Mouse (Mus musculus) kidney, embryonic 15.5 days (tissue): ENCODE data around the gene Fasl. TPM values are rescaled to one million over a fixed set of nuclear protein-coding genes. Genes with fewer than 3 reads are reported as not detected.

Experiments used
- ATAC-seq: fragments of 200-750 bp; cut with Nextera tagmentation; replicated peaks from 2 replicates; pipeline ENCODE4 v1.8.0; 2017; ENCODE audit warnings: moderate TSS enrichment; ENCODE audit not compliant: low FRiP score
- H3K27ac ChIP-seq: fragments of 300-500 bp; sonication (generic); 2 replicates; pipeline ENCODE4 v1.5.1; 2015; ENCODE audit warnings: mild to moderate bottlenecking, inconsistent platforms
- H3K27me3 ChIP-seq: fragments of 300-500 bp; sonication (generic); 2 replicates; pipeline ENCODE4 v1.6.1; 2015; ENCODE audit warnings: inconsistent platforms
- H3K36me3 ChIP-seq: fragments of 300-500 bp; sonication (generic); 2 replicates; pipeline ENCODE4 v1.6.1; 2015; ENCODE audit warnings: inconsistent platforms
- H3K4me1 ChIP-seq: fragments of 300-500 bp; sonication (generic); 2 replicates; pipeline ENCODE4 v1.6.1; 2015; ENCODE audit warnings: inconsistent platforms
- H3K4me2 ChIP-seq: fragments of 300-500 bp; sonication (generic); 2 replicates; pipeline ENCODE4 v1.6.1; 2015; ENCODE audit warnings: moderate library complexity, mild to moderate bottlenecking, inconsistent platforms
- H3K4me3 ChIP-seq: fragments of 300-500 bp; sonication (generic); replicated peaks from 2 replicates; pipeline ENCODE4 v1.5.1; 2015; ENCODE audit warnings: mild to moderate bottlenecking, inconsistent platforms
- H3K9ac ChIP-seq: fragments of 300-500 bp; sonication (generic); 2 replicates; pipeline ENCODE4 v1.6.1; 2015; ENCODE audit warnings: mild to moderate bottlenecking, inconsistent platforms
- H3K9me3 ChIP-seq: fragments of 300-500 bp; sonication (generic); replicated peaks from 2 replicates; pipeline ENCODE4 v1.6.1; 2016; ENCODE audit warnings: inconsistent platforms
- WGBS: fragments of 180-500 bp; shearing (Covaris S2); methylation state at CpG from one replicate; pipeline ENCODE4 v1.1.7; 2015; ENCODE audit warnings: mixed read lengths; 5-methylcytosine and 5-hydroxymethylcytosine counted together
- polyA plus RNA-seq: library from polyadenylated mRNA; unstranded; fragments of >200 nt; fragmentation: Nextera tagmentation; extraction: Ambion mirVana; gene quantifications from 2 replicates; pipeline ENCODE4 v1.2.1, GENCODE M21; 2015

The Fasl gene
- polyA plus RNA-seq, result not detected in 2 replicates

DNA sequence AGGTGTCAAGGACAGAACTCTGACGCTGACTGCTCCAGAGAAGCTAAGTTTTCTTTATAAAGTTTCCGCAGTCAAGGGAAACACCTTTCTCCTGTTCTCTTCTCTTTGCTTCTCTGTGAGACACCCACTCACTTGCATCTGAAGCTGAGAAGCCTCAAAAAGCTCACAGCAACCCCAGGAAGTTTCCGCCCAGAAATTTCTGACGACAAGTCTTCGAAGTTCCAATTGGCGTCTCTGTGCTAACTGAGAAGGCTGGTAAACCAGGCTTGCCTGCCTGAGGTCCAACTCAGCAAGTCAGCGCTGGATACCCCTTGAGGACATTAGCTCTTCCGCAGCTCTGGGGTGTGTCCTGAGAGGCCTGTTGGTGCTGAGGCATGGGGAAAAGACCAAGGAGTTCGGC is at the start of gene Fasl:
Gene Fasl, minus strand, starts transcription at position 157 of the 400 bp plus-strand sequence.
- Histone ChIP-seq H3K36me3 (no peaks in the 10 kb centered on the region), H3K27ac (no peak within 1 kb of the TSS), H3K4me1 (no peaks in the 10 kb centered on the region), H3K9ac (no peak within 1 kb of the TSS), H3K9me3 (no peaks in the 10 kb centered on the region), H3K4me3 (no peak within 1 kb of the TSS), H3K4me2 (no peak within 1 kb of the TSS), H3K27me3 (no peaks in the 10 kb centered on the region)
- no peak for ATAC-seq
- 80% methylated on average over 9 of the region's 9 CpGs for WGBS

DNA sequence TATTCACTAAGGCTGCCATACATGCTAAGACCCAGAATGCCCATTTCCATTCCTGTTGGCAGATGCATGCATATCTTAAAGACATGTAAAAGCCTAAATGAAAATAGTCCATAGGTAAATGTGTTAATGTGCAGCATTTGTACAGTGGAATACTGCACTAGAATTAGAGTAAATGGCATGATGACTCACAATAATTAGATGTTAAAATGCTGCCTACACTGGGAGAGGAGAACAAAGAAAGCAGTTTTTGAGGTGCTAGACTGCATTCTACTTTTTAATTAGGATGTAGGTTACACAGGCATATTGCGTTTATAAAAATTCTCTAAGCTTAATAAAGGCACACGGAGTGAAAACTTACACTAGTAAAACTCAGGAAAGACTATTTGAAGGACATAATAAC is 38.4 kb upstream of the Fasl start:
- Histone ChIP-seq H3K9me3 (no peaks in the 10 kb centered on the region), H3K27ac (no peak overlapping the region), H3K4me3 (no peak overlapping the region), H3K9ac (no peak overlapping the region), H3K4me2 (no peak overlapping the region), H3K27me3 (no peaks in the 10 kb centered on the region), H3K36me3 (peaks cover 32% of the 10 kb centered on the region), H3K4me1 (no peaks in the 10 kb centered on the region)
- ATAC-seq, result no peak
- 92% methylated on average over 2 of the region's 2 CpGs for WGBS

DNA sequence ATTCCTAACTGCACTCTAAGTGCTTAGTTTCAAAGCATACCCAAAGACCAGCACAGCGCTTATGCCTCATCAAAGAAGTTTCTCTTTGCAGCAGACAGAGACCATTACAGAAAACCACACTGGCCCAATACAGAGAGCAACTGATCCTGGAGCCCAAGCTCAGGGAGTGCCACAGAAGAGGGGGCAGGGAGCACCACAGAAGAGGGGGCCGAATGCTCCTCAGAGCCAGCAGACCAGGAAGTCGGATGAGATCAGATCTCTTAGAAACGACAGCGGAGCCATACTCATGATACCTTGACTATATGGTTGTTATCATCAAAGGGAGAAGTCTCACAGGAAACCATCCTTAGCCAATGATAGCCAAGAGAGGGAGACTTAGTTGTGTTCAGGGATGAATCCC is 21.1 kb upstream of the Fasl start:
- Histone ChIP-seq H3K4me3 (no peak overlapping the region), H3K4me2 (no peak overlapping the region), H3K36me3 (no peaks in the 10 kb centered on the region), H3K9me3 (no peaks in the 10 kb centered on the region), H3K27me3 (no peaks in the 10 kb centered on the region), H3K27ac (no peak overlapping the region), H3K9ac (no peak overlapping the region), H3K4me1 (no peaks in the 10 kb centered on the region)
- WGBS, result 75% methylated on average over 5 of the region's 5 CpGs
- ATAC-seq, result no peak

DNA sequence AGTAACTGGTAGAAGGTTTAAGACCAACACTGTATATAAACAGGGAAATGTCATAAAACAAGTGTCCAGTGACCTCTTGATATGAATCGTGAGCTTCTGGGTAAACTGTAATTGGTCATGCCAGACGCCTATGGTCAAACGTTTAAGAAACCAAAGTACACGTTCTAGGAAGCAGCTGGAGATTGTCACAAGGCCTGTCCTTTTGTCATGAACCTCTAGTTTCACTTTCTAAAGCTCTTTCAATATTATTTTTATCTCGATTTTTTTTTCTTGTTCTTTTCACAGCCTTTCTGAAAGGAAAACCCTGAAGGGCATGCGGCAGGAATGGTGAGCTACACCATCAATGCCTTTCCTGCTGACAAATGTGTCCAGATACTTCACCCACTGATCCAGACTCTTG is 20.7 kb upstream of the Fasl start:
- Histone ChIP-seq H3K4me3 (no peak overlapping the region), H3K9ac (no peak overlapping the region), H3K9me3 (no peaks in the 10 kb centered on the region), H3K27me3 (no peaks in the 10 kb centered on the region), H3K4me2 (no peak overlapping the region), H3K27ac (no peak overlapping the region), H3K4me1 (no peaks in the 10 kb centered on the region), H3K36me3 (no peaks in the 10 kb centered on the region)
- WGBS, result 44% methylated on average over 6 of the region's 6 CpGs
- ATAC-seq, result no peak

DNA sequence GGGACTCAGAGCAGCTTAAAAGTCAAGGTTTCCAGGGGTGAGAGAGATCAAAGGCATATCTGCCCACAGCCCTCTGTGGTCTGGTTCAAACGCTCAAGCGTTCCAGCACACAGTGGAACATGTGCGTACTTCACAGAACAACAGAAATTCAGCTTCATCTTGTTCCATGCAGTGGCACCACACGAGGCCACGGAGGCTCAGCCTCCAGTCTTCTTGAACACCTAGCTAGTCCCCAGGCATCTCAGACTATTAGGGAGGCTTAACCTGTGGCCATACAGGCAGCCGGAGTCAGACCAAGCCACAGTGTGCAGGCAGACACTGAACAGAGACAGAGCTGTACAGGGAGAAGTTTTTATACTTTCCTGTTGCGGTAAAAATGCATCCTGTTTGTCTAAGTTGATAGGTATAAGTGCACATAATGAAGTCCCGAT is 16.3 kb upstream of the Fasl start:
- H3K27me3 ChIP-seq, result no peaks in the 10 kb centered on the region
- WGBS, result 78% methylated on average over 8 of the region's 8 CpGs
- no peak overlapping the region for H3K9ac ChIP-seq
- no peak for ATAC-seq
- H3K4me3 ChIP-seq, result no peak overlapping the region
- no peaks in the 10 kb centered on the region for H3K4me1 ChIP-seq
- H3K36me3 ChIP-seq, result no peaks in the 10 kb centered on the region
- H3K9me3 ChIP-seq, result no peaks in the 10 kb centered on the region
- no peak overlapping the region for H3K27ac ChIP-seq
- no peak overlapping the region for H3K4me2 ChIP-seq

DNA sequence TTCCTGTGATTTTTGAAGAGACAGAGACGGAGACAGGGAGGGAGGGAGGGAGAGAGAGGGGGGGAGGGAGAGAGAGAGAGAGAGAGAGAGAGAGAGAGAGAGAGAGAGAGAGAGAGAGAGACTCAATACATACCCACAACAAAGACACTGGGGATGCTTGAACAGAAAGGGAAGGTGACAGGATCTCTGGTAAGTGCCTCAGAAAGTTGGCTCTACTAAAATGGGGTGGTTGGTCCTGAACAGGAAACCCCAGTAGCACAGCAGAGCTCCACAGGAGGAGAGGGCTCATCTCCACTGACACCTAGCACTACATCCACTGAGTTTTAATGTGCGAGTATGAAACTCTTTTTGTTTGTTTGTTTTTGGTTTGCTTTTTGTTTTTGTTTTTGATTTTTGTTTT is 13.0 kb upstream of the Fasl start:
- Histone ChIP-seq H3K4me1 (no peaks in the 10 kb centered on the region), H3K4me2 (no peak overlapping the region), H3K9me3 (no peaks in the 10 kb centered on the region), H3K27ac (no peak overlapping the region), H3K36me3 (no peaks in the 10 kb centered on the region), H3K9ac (no peak overlapping the region), H3K4me3 (no peak overlapping the region), H3K27me3 (no peaks in the 10 kb centered on the region)
- ATAC-seq, result no peak
- 76% methylated on average over 2 of the region's 2 CpGs for WGBS

DNA sequence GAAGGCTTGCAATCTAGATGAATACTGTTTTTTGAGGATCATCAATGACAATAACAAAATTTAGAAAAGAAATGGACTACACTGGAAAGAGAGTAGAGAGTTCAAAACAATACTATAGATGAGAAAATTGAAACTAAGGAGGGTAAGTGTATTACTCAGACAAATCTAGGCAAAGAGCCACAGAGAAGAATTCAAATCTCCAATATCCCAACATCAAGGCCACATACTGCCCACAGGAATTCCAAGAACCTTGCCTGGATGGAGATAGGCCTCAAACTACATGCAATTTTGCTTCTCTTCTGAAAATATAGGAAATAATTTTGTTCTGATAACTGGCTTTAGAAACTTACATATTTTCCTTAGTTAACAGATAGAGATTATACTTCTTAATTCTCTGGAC is 12.0 kb upstream of the Fasl start:
- Histone ChIP-seq H3K9me3 (no peaks in the 10 kb centered on the region), H3K4me1 (no peaks in the 10 kb centered on the region), H3K9ac (no peak overlapping the region), H3K4me2 (no peak overlapping the region), H3K36me3 (no peaks in the 10 kb centered on the region), H3K27me3 (no peaks in the 10 kb centered on the region), H3K4me3 (no peak overlapping the region), H3K27ac (no peak overlapping the region)
- ATAC-seq, result no peak

DNA sequence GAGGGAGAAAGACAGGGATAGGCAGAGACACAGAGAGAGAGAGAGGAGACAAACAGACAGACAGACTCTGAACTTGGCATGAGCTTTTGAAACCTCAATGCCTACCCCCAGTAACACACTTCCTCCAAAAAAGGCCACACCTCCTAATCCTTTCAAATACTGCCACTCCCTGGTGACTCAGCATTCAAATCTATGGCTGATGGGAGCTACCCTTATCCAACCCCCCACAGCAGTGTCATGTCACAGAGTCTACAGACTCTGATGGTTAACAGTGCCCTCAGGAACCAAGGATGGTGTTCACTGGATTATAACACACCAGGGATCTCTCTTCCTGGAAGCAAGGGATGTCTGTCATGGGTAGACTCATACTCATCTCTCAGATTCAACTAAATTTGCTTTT is 11.5 kb upstream of the Fasl start:
- H3K27me3 ChIP-seq, result no peaks in the 10 kb centered on the region

DNA sequence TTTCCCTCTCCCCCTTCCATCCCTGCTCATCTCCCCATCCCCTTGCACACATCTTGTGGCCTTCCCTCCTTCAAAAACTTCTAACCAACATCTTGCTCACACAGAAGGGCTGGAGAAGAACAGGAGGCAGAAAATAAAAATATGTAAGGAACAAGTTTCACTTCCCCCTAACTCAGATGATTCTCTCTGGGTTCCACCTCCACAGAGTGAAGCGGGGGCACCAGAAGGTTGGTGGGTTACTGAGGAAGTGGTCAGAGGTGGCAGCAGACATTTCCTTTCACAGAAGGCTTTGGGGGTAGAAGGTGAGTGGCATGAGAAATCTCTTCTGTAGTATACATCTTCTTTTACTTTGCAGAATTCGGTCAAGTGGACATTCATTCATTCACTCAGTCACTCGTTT is 10.6 kb upstream of the Fasl start:
- Histone ChIP-seq H3K9ac (no peak overlapping the region), H3K4me3 (no peak overlapping the region), H3K4me1 (no peaks in the 10 kb centered on the region), H3K27me3 (no peaks in the 10 kb centered on the region), H3K9me3 (no peaks in the 10 kb centered on the region), H3K27ac (no peak overlapping the region), H3K4me2 (no peak overlapping the region), H3K36me3 (no peaks in the 10 kb centered on the region)
- ATAC-seq, result no peak
- WGBS, result 95% methylated on average over 3 of the region's 3 CpGs

More for the DNA sequence above, 11.5 kb upstream of the Fasl start:
- Histone ChIP-seq H3K4me3 (no peak overlapping the region), H3K27ac (no peak overlapping the region), H3K4me1 (no peaks in the 10 kb centered on the region), H3K4me2 (no peak overlapping the region), H3K9ac (no peak overlapping the region), H3K9me3 (no peaks in the 10 kb centered on the region), H3K36me3 (no peaks in the 10 kb centered on the region)
- no peak for ATAC-seq

DNA sequence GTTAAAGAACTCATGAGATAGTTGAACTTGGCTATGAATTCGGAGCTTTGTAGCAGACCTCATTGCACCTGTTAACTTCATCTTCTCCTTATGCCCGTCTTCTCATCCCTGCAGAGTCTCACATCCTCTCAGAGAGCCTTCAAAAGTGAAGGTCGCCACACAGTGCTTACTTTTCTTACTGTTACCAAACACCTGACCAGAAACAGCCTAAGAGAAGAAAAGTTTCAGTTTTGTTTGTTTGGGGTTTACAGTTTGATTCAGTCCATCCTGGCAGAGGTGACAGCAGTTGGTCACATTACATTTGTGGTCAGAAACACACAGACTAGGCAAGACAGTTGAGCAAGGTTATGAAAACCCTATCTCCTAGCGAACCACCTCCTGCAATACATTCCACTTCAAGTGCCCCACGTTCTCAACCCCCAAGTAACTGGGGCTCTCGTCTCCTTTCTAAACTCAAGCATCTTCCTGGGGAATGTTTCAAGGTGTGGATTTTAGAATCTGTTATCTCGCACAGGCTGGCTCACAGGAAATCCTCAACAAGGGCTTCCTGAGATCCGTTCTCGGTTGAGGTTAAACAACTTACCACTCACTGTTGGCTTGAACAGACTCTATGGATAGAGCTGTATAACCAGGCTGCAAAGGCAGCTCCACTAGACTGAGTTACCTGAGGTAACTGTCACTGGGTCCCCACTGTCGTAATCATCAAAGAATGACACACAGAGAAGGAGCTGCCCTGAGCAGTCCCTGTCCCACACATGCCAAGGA is 6.3 kb upstream of the Fasl start:
- H3K4me2 ChIP-seq, result no peak overlapping the region
- no peak overlapping the region for H3K9ac ChIP-seq
- no peak overlapping the region for H3K4me3 ChIP-seq
- no peaks in the 10 kb centered on the region for H3K36me3 ChIP-seq
- no peak overlapping the region for H3K27ac ChIP-seq
- H3K27me3 ChIP-seq, result no peaks in the 10 kb centered on the region
- H3K9me3 ChIP-seq, result no peaks in the 10 kb centered on the region
- H3K4me1 ChIP-seq, result no peaks in the 10 kb centered on the region
- ATAC-seq, result no peak
- 78% methylated on average over 10 of the region's 10 CpGs for WGBS

DNA sequence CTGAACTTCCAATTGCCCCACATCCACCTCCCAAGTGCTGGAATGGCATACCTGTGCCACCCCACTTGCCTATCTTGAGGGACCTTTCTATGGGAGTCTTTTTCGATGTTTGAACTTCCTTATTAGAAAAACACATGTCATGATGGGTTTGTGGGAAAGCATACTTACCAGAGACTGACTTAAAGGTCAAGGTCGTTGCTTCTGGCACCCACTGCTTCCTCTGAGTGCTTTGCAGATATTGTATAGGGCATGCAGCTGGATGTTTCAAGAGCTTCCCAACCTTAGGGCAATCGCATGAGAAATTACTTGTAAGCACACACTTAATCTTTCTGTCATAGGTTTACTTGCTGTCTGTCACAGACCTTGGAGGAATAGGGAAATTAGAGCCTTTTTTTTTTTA is 5.0 kb upstream of the Fasl start:
- Histone ChIP-seq H3K36me3 (no peaks in the 10 kb centered on the region), H3K4me2 (no peak overlapping the region), H3K9me3 (no peaks in the 10 kb centered on the region), H3K27ac (no peak overlapping the region), H3K27me3 (no peaks in the 10 kb centered on the region), H3K4me3 (no peak overlapping the region), H3K9ac (no peak overlapping the region), H3K4me1 (no peaks in the 10 kb centered on the region)
- no peak for ATAC-seq
- 76% methylated on average over 3 of the region's 3 CpGs for WGBS

DNA sequence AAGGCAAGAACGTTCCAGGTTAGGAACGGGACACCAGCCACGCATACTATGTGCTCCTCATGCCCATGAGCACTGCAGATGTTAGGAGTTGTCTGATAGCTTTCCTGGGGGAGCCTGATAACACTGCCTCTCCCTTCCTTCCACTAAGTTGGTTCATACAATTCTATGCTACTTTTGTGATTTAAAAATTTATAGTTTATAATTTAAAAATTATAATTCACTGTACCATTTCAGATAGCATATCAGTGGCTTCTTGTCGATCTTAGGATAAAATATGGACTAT is 4.3 kb upstream of the Fasl start:
- no peak overlapping the region for H3K27ac ChIP-seq
- WGBS, result 93% methylated on average over 4 of the region's 4 CpGs
- no peaks in the 10 kb centered on the region for H3K36me3 ChIP-seq
- H3K9me3 ChIP-seq, result no peaks in the 10 kb centered on the region
- H3K9ac ChIP-seq, result no peak overlapping the region
- H3K27me3 ChIP-seq, result no peaks in the 10 kb centered on the region
- 0 out of 2 replicates have a peak, but pooled peaks have one; percentile 70 for ATAC-seq
- no peak overlapping the region for H3K4me3 ChIP-seq
- H3K4me1 ChIP-seq, result no peaks in the 10 kb centered on the region
- H3K4me2 ChIP-seq, result no peak overlapping the region
